Mouse (Mus musculus) c-Kit-positive CD71-negative TER-119-negative erythroid progenitor cells, embryonic 14.5 days (primary cell): ENCODE measurements around the gene Tmem255a.

Experiments
- DNase-seq: peaks from one replicate; pipeline ENCODE4 v3.0.0-alpha.2; 2013; ENCODE audit warnings: low read depth

Gene Tmem255a

DNA sequence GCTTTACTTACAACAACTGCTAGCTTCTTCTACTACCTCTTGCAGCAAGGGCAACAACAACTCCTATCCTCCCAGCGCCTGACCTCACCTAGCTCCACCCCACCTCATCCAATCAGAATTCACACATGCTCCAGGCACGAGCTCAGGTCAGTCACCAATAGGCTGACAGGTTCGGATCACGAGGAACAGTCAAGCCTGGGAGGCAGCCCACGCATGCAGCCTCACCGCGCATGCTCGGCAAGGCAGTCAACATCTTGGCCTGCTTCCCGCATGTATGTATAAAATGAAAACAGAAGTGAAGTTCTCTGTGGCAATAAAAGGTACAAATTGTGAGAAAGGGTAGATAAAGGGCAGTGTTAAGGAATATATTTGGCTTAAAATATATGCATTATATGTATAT, 86.2 kb downstream of the Tmem255a start:
- DNase-seq = no peak

DNA sequence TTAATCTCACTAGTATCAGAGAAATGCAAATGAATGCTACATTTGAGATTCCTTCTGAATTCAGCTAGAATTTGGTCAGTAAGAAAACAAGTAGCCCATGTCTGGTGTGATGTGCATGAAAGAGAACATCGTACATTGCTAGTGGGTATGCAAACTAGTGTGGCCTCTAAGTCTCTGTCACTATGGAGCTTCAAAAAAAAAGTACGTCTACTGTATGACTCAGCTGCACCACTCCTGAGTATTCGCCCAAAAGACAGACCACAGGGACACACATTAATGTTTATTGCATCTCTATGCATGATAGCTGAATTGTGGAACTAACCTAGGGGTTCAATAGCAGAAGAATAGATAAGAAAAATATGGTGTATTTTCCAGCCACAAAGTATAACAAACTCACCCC, 86.9 kb downstream of the Tmem255a start:
- DNase-seq = no peak

DNA sequence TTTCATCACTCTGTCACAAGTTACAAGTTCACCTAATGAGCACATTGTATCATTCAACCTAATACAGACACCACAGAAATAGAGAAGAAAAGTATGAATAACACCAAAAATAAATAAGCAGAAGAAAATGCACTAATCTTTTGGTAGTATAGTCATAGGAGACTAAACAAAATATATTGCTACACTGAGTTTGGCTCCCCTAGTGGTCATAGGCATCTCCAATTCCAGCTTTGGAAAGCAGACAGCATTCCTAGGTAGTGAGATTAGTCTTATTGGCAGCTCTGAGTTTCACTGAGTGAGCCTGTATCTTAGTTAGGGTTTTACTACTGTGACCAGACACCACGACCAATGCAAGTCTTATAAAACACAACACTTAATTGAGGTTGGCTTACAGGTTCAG, 93.1 kb downstream of the Tmem255a start:
- no peak for DNase-seq
